Mouse (Mus musculus): ENCODE data around the gene Cdk18. TPM values are rescaled to one million over a fixed set of nuclear protein-coding genes. Genes with fewer than 3 reads are reported as not detected.

Gene Cdk18
- polyA plus RNA-seq, 1 experiment from 2014 or later, result 0.42 TPM

- no peaks in the 10 kb centered on the region for H3K9me3 ChIP-seq (ENCODE audit: control insufficient read depth, low read length)
- H3K4me3 ChIP-seq (ENCODE audit: low read depth, low read length), result no peak overlapping the region
- H3K27me3 ChIP-seq (ENCODE audit: control insufficient read depth, insufficient read depth, low read length), result no peaks in the 10 kb centered on the region
- H3K36me3 ChIP-seq (ENCODE audit: control insufficient read depth, insufficient read depth, low read length), result no peaks in the 10 kb centered on the region
- H3K4me1 ChIP-seq (ENCODE audit: control insufficient read depth, insufficient read depth, low read length), result no peaks in the 10 kb centered on the region
- H3K27ac ChIP-seq (ENCODE audit: low read depth, low read length), result no peak overlapping the region
- 85% methylated on average over 11 of the region's 11 CpGs for WGBS
- no peak overlapping the region for H3K4me2 ChIP-seq (ENCODE audit: low read depth, low read length)
- no peak overlapping the region for H3K9ac ChIP-seq (replicated peaks; ENCODE audit: low read depth, low read length)
- ATAC-seq (ENCODE audit: low read depth), result no peak
Measured at GRCm38 (mm10) chr1:132095356-132096004, 44.0 kb downstream of the Cdk18 start.

GRCm38 (mm10) chr1:132093269-132093668 is 46.2 kb downstream of the Cdk18 start:
- H3K36me3 ChIP-seq (ENCODE audit: control insufficient read depth, insufficient read depth, low read length), result no peaks in the 10 kb centered on the region
- H3K9ac ChIP-seq (replicated peaks; ENCODE audit: low read depth, low read length), result no peak overlapping the region
- H3K4me3 ChIP-seq (ENCODE audit: low read depth, low read length), result no peak overlapping the region
- ATAC-seq (ENCODE audit: low read depth), result no peak
- H3K27ac ChIP-seq (ENCODE audit: low read depth, low read length), result no peak overlapping the region
- no peaks in the 10 kb centered on the region for H3K4me1 ChIP-seq (ENCODE audit: control insufficient read depth, insufficient read depth, low read length)
- H3K4me2 ChIP-seq (ENCODE audit: low read depth, low read length), result no peak overlapping the region
- 93% methylated on average over 4 of the region's 4 CpGs for WGBS
- H3K27me3 ChIP-seq (ENCODE audit: control insufficient read depth, insufficient read depth, low read length), result no peaks in the 10 kb centered on the region
- H3K9me3 ChIP-seq (ENCODE audit: control insufficient read depth, low read length), result no peaks in the 10 kb centered on the region

GRCm38 (mm10) chr1:132090266-132090665 is 49.2 kb downstream of the Cdk18 start:
- WGBS, result 82% methylated on average over 4 of the region's 4 CpGs
- no peaks in the 10 kb centered on the region for H3K36me3 ChIP-seq (ENCODE audit: control insufficient read depth, insufficient read depth, low read length)

GRCm38 (mm10) chr1:132089767-132090166 is 49.7 kb downstream of the Cdk18 start:
- Histone ChIP-seq H3K9me3 (ENCODE audit: control insufficient read depth, low read length) (no peaks in the 10 kb centered on the region), H3K4me3 (ENCODE audit: low read depth, low read length) (no peak overlapping the region), H3K27me3 (ENCODE audit: control insufficient read depth, insufficient read depth, low read length) (no peaks in the 10 kb centered on the region), H3K9ac (replicated peaks; ENCODE audit: low read depth, low read length) (no peak overlapping the region), H3K4me1 (ENCODE audit: control insufficient read depth, insufficient read depth, low read length) (no peaks in the 10 kb centered on the region), H3K36me3 (ENCODE audit: control insufficient read depth, insufficient read depth, low read length) (no peaks in the 10 kb centered on the region), H3K27ac (ENCODE audit: low read depth, low read length) (no peak overlapping the region), H3K4me2 (ENCODE audit: low read depth, low read length) (no peak overlapping the region)
- no peak for ATAC-seq (ENCODE audit: low read depth)
- WGBS, result 87% methylated on average over 6 of the region's 6 CpGs

More at GRCm38 (mm10) chr1:132090266-132090665, 49.2 kb downstream of the Cdk18 start:
- H3K4me2 ChIP-seq (ENCODE audit: low read depth, low read length), result no peak overlapping the region
- ATAC-seq (ENCODE audit: low read depth), result no peak
- no peak overlapping the region for H3K27ac ChIP-seq (ENCODE audit: low read depth, low read length)
- H3K9ac ChIP-seq (replicated peaks; ENCODE audit: low read depth, low read length), result no peak overlapping the region
- no peaks in the 10 kb centered on the region for H3K9me3 ChIP-seq (ENCODE audit: control insufficient read depth, low read length)
- H3K4me3 ChIP-seq (ENCODE audit: low read depth, low read length), result no peak overlapping the region
- no peaks in the 10 kb centered on the region for H3K27me3 ChIP-seq (ENCODE audit: control insufficient read depth, insufficient read depth, low read length)
- H3K4me1 ChIP-seq (ENCODE audit: control insufficient read depth, insufficient read depth, low read length), result no peaks in the 10 kb centered on the region

- no peak overlapping the region for H3K9ac ChIP-seq (replicated peaks; ENCODE audit: low read depth, low read length)
- H3K9me3 ChIP-seq (ENCODE audit: control insufficient read depth, low read length), result no peaks in the 10 kb centered on the region
- H3K4me2 ChIP-seq (ENCODE audit: low read depth, low read length), result no peak overlapping the region
- H3K36me3 ChIP-seq (ENCODE audit: control insufficient read depth, insufficient read depth, low read length), result no peaks in the 10 kb centered on the region
- no peaks in the 10 kb centered on the region for H3K27me3 ChIP-seq (ENCODE audit: control insufficient read depth, insufficient read depth, low read length)
- H3K4me3 ChIP-seq (ENCODE audit: low read depth, low read length), result no peak overlapping the region
- whole genome bisulfite sequencing, result 87% methylated on average over 5 of the region's 5 CpGs
- H3K4me1 ChIP-seq (ENCODE audit: control insufficient read depth, insufficient read depth, low read length), result no peaks in the 10 kb centered on the region
- no peak for ATAC-seq (ENCODE audit: low read depth)
- H3K27ac ChIP-seq (ENCODE audit: low read depth, low read length), result no peak overlapping the region
Measured at GRCm38 (mm10) chr1:132088181-132088671, 51.3 kb downstream of the Cdk18 start.

- no peaks in the 10 kb centered on the region for H3K27me3 ChIP-seq (ENCODE audit: control insufficient read depth, insufficient read depth, low read length)
- no peaks in the 10 kb centered on the region for H3K9me3 ChIP-seq (ENCODE audit: control insufficient read depth, low read length)
- ATAC-seq (ENCODE audit: low read depth), result no peak
- H3K36me3 ChIP-seq (ENCODE audit: control insufficient read depth, insufficient read depth, low read length), result no peaks in the 10 kb centered on the region
- H3K4me3 ChIP-seq (ENCODE audit: low read depth, low read length), result no peak overlapping the region
- H3K4me2 ChIP-seq (ENCODE audit: low read depth, low read length), result no peak overlapping the region
- H3K4me1 ChIP-seq (ENCODE audit: control insufficient read depth, insufficient read depth, low read length), result no peaks in the 10 kb centered on the region
- H3K9ac ChIP-seq (replicated peaks; ENCODE audit: low read depth, low read length), result no peak overlapping the region
- 65% methylated on average over 7 of the region's 7 CpGs for WGBS
- H3K27ac ChIP-seq (ENCODE audit: low read depth, low read length), result no peak overlapping the region
Measured at GRCm38 (mm10) chr1:132085181-132086049, 54.1 kb downstream of the Cdk18 start.

- no peak overlapping the region for H3K27ac ChIP-seq (ENCODE audit: low read depth, low read length)
- no peak overlapping the region for H3K4me3 ChIP-seq (ENCODE audit: low read depth, low read length)
- no peak overlapping the region for H3K4me2 ChIP-seq (ENCODE audit: low read depth, low read length)
- WGBS, result 87% methylated on average over 2 of the region's 2 CpGs
- no peak for ATAC-seq (ENCODE audit: low read depth)
- no peaks in the 10 kb centered on the region for H3K4me1 ChIP-seq (ENCODE audit: control insufficient read depth, insufficient read depth, low read length)
- no peaks in the 10 kb centered on the region for H3K36me3 ChIP-seq (ENCODE audit: control insufficient read depth, insufficient read depth, low read length)
- H3K9ac ChIP-seq (replicated peaks; ENCODE audit: low read depth, low read length), result no peak overlapping the region
- H3K9me3 ChIP-seq (ENCODE audit: control insufficient read depth, low read length), result no peaks in the 10 kb centered on the region
- no peaks in the 10 kb centered on the region for H3K27me3 ChIP-seq (ENCODE audit: control insufficient read depth, insufficient read depth, low read length)
Measured at GRCm38 (mm10) chr1:132078413-132078812, 61.1 kb downstream of the Cdk18 start.

GRCm38 (mm10) chr1:132075576-132075975 is 63.9 kb downstream of the Cdk18 start:
- Histone ChIP-seq H3K4me3 (ENCODE audit: low read depth, low read length) (no peak overlapping the region), H3K27ac (ENCODE audit: low read depth, low read length) (no peak overlapping the region), H3K9ac (replicated peaks; ENCODE audit: low read depth, low read length) (no peak overlapping the region), H3K36me3 (ENCODE audit: control insufficient read depth, insufficient read depth, low read length) (no peaks in the 10 kb centered on the region), H3K4me2 (ENCODE audit: low read depth, low read length) (no peak overlapping the region), H3K9me3 (ENCODE audit: control insufficient read depth, low read length) (no peaks in the 10 kb centered on the region), H3K27me3 (ENCODE audit: control insufficient read depth, insufficient read depth, low read length) (no peaks in the 10 kb centered on the region), H3K4me1 (ENCODE audit: control insufficient read depth, insufficient read depth, low read length) (no peaks in the 10 kb centered on the region)
- ATAC-seq (ENCODE audit: low read depth), result no peak
- 92% methylated on average over 10 of the region's 10 CpGs for WGBS

GRCm38 (mm10) chr1:132070659-132071058 is 68.8 kb downstream of the Cdk18 start:
- Histone ChIP-seq H3K27me3 (ENCODE audit: control insufficient read depth, insufficient read depth, low read length) (0 out of 2 replicates have a peak, but pooled peaks cover 6% of the 10 kb centered on the region), H3K9me3 (ENCODE audit: control insufficient read depth, low read length) (no peaks in the 10 kb centered on the region), H3K4me2 (ENCODE audit: low read depth, low read length) (no peak overlapping the region), H3K4me1 (ENCODE audit: control insufficient read depth, insufficient read depth, low read length) (peaks cover 2% of the 10 kb centered on the region; the same call in 1 of the 2 replicates), H3K36me3 (ENCODE audit: control insufficient read depth, insufficient read depth, low read length) (no peaks in the 10 kb centered on the region), H3K4me3 (ENCODE audit: low read depth, low read length) (no peak overlapping the region), H3K27ac (ENCODE audit: low read depth, low read length) (no peak overlapping the region), H3K9ac (replicated peaks; ENCODE audit: low read depth, low read length) (no peak overlapping the region)
- ATAC-seq (ENCODE audit: low read depth), result no peak
- 89% methylated on average over 3 of the region's 3 CpGs for WGBS

Measured in neural tube, embryonic 14.5 days (tissue).